Mouse (Mus musculus) adrenal gland, adult (tissue): Measurements from ENCODE around the gene Pde9a.

Experiments
- DNase-seq, 2 experiments: peaks; one replicate each; pipeline ENCODE4 v3.0.0; 2022 to 2023; ENCODE audit warnings: low spot score in 1 of 2; ENCODE audit not compliant: inconsistent age in 2 of 2

The Pde9a gene

DNA sequence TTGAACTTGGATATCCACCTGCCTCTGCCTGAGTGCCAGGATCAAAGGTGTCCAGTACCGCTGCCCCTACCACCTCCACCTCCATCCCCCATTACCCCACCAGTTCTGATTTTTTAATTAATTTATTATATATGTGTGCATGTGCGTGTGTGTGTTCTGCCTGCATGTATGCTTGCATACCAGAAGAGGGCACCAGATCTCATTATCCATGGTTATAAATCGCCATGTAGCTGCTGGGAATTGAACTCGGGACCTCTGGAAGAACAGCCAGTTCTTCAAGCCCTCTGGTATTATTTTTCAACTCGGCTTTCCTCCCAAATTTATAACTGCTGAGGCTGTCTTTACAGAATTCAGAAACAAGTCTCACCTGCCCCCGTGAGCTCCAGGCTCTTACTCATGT lies 124.9 kb downstream of the Pde9a start:
- DNase-seq, result no peak

- DNase-seq, result peak; percentile 90 to 94
Measured at GRCm38 (mm10) chr17:31511792-31512495, 125.9 kb downstream of the Pde9a start.

- no peak for DNase-seq
Measured at GRCm38 (mm10) chr17:31512593-31512992, 126.6 kb downstream of the Pde9a start.

- peak in 1 of 2 experiments; percentile 43 for DNase-seq
Measured at GRCm38 (mm10) chr17:31514696-31515095, 128.7 kb downstream of the Pde9a start.

DNA sequence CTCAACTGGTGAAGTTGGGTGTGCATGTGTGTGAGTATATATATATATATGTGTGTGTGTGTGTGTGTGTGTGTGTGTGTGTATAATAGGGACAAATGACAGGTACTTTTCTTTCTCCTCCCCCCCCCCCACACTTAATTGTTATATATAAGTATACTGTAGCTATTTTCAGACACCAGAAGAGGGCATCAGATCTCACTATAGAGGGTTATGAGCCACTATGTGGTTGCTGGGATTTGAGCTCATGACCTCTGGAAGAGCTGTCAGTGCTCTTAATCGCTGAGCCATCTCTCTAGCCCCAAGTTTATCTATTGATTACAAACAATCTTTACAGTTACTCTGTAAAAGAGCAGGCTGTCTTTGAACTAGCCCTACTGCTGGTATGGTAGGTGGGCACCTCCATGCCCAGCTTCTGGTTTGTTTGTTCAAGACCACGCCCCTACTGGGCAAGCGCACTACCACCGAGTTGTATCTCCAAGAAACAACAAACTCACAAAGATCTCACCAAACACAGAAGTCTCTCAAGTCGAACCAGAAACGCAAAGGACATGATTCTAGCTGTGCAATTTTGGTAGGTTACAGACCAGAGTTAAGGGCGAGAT lies 133.4 kb downstream of the Pde9a start:
- no peak for DNase-seq

GRCm38 (mm10) chr17:31519946-31520838 lies 134.2 kb downstream of the Pde9a start, which contains the start of the genes Wdr4 and Ndufv3:
Wdr4 (minus strand) TSS chr17:31519980.
Ndufv3 (plus strand) TSS chr17:31520115.
- peak; percentile 99 to 100 for DNase-seq

DNA sequence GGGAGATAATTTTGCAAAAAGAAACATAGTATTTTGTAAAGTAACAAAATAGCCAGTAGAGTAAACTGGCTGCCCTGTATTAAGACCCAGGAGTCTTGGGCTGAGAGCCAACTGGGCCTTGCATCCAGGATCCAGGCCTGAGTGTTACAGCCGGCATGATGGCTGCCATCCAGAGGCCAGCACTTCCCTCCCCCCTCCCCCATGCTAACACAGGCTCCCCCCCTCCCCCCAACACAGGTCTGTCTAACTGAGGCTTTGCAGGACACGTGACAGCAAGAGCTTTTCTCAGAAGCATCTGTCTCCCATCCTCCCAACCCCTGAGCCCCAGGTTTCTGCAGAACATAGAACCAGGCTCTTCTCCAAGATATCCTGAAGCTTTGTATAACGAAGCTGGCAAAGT lies 134.9 kb downstream of the Pde9a start:
- peak; percentile 39 to 74 for DNase-seq

GRCm38 (mm10) chr17:31521948-31522347 lies 135.9 kb downstream of the Pde9a start:
- no peak for DNase-seq

GRCm38 (mm10) chr17:31525114-31525513 lies 139.1 kb downstream of the Pde9a start:
- no peak for DNase-seq

DNA sequence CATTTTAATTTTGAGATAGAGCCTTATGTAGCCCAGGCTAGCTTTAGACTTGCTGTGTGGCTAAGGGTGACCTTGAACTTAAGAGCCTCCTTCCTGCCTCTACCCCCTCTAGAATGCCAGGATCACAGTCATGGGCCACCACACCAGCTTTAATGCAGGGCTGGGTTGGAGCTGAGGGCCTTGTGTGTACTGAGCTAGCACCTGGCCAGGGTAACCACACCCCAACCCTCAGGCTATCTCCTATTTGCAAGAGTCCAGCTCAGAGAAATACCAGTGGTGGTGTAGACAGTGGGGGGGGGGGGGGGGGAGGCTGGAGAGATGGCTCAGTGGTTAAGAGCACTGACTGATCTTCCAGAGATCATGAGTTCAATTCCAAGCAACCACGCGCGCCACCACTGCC lies 139.8 kb downstream of the Pde9a start:
- no peak for DNase-seq
